In the genomic region with DNA sequence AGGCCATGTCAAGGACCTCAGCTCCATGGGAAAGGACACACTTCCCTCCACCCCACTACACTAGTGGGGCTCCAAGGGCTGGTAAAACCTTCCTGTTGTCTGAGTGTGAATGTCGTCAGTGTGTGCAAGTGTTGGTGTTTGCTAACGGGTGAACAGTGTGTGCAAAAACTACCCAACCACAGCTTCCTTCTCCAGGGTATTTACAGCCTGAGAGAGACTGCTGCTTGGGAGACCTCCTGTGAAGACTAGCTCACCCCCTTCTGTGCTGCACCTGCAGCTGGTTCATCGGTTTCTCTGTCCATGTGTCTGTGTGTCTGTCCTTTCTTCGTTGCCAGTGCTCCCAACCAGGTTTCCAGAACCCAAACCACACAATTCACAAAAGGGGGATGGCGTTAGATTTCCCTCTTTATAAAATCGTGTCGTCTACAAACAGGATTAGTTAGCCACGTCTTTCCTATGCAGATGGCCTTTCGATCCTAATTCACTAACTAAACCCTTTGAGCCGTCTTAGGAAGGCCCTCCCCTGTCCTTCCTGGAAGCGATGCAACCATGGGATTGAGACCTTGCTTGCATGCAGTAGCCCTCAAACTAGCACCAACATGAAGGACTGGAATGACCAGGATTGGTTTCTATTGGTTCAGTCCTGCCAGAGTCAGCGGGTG, we compare ENCODE assay signal across 31 mouse cellular contexts.
DNase-seq lines count a peak whose midpoint lies in the region; ATAC-seq lines count a peak whose summit lies in the region.
"Had no signal": no experiment of that assay in that cellular context is flagged by ENCODE, and none has a peak within 500 bp of the region (broad histone marks: within the 10 kb centered on the region; RNA-seq: fewer than 3 reads in every experiment).

No protein-coding gene starts in this region.

- no peaks in the 10 kb centered on the region for H3K36me3 ChIP-seq in neural tube, embryonic 15.5 days
- H3K36me3 ChIP-seq: embryonic facial prominence, embryonic 15.5 days; forebrain, embryonic 12.5 days; heart, embryonic 13.5 days; neural tube, embryonic 12.5 days had no signal

- 0 out of 2 replicates have a peak, but pooled peaks have one; percentile 47 for ATAC-seq in common myeloid progenitor, adult 5-6 weeks (replicated peaks; ENCODE audit: low read depth, poor library complexity, severe bottlenecking)
- ATAC-seq in megakaryocyte progenitor cell, adult 5-6 weeks (replicated peaks; ENCODE audit: poor library complexity): peak; percentile 81
- ATAC-seq in neural tube, embryonic 15.5 days (ENCODE audit: low FRiP score): no peak
- ATAC-seq: hindbrain, embryonic 16.5 days had no signal

- H3K27ac ChIP-seq in neural tube, embryonic 15.5 days (replicated peaks): no peak overlapping the region
- H3K27ac ChIP-seq: embryonic facial prominence, embryonic 15.5 days; forebrain, embryonic 12.5 days; heart, adult 2 months; heart, embryonic 13.5 days; kidney, postnatal 0 days; liver, embryonic 14.5 days; macrophage; neural tube, embryonic 12.5 days had no signal

- no peaks in the 10 kb centered on the region for H3K9me3 ChIP-seq in neural tube, embryonic 15.5 days (replicated peaks)
- H3K9me3 ChIP-seq: embryonic facial prominence, embryonic 15.5 days; forebrain, embryonic 12.5 days; heart, embryonic 13.5 days; neural tube, embryonic 12.5 days had no signal

- 0 out of 2 replicates have a peak, but pooled peaks cover 3% of the 10 kb centered on the region for H3K4me1 ChIP-seq in neural tube, embryonic 15.5 days

- 63% methylated on average over 12 of the region's 12 CpGs for WGBS in neural tube, embryonic 15.5 days

- H3K4me2 ChIP-seq in neural tube, embryonic 15.5 days: no peak overlapping the region
- H3K4me2 ChIP-seq: embryonic facial prominence, embryonic 15.5 days; forebrain, embryonic 12.5 days; heart, embryonic 13.5 days; midbrain, embryonic 11.5 days had no signal

- DNase-seq in retina, postnatal 1 day: peak; percentile 50
- no peak for DNase-seq in retina, embryonic 14.5 days (ENCODE audit: low spot score)
- peak; percentile 68 for DNase-seq in ES-CJ7 (ENCODE audit: low read depth, low spot score)
- DNase-seq in layer of hippocampus, postnatal 10 days (ENCODE audit: low spot score in 2 of 2): no peak
- DNase-seq in adrenal gland, adult (ENCODE audit: inconsistent age in 2 of 2, low spot score in 1 of 2): no peak
- DNase-seq: adrenal gland, postnatal 14 days; cerebellum, adult 11-12 months; cerebellum, postnatal 10 days; gastrocnemius, postnatal 14 days; heart, adult 2 months; heart, postnatal 14 days; kidney, adult 18-20 months; kidney, postnatal 4 days; liver; lung, adult 2 months; lung, postnatal 10 days; right cerebral cortex, adult 18-20 months; spleen, adult 18-20 months had no signal

- H3K27me3 ChIP-seq in neural tube, embryonic 15.5 days (replicated peaks): no peaks in the 10 kb centered on the region
- H3K27me3 ChIP-seq: embryonic facial prominence, embryonic 15.5 days; forebrain, embryonic 12.5 days; heart, embryonic 13.5 days; neural tube, embryonic 12.5 days had no signal

- H3K9ac ChIP-seq in neural tube, embryonic 15.5 days (replicated peaks): no peak overlapping the region
- H3K9ac ChIP-seq: embryonic facial prominence, embryonic 15.5 days; forebrain, embryonic 12.5 days; heart, embryonic 13.5 days; liver, embryonic 14.5 days; neural tube, embryonic 12.5 days had no signal

- no peak overlapping the region for H3K4me3 ChIP-seq in neural tube, embryonic 15.5 days (replicated peaks)
- H3K4me3 ChIP-seq: embryonic facial prominence, embryonic 15.5 days; forebrain, embryonic 12.5 days; heart, adult 2 months; heart, embryonic 13.5 days; myocyte; neural tube, embryonic 12.5 days had no signal

Comparison
In these comparisons a context has a peak if more than half of its experiments do, and no peak if none do; other contexts are left out.
1. DNase-seq: peak in retina, postnatal 1 day (single experiment) and ES-CJ7 (single experiment); none in retina, embryonic 14.5 days (single experiment), layer of hippocampus, postnatal 10 days (0 of 2) and adrenal gland, adult (0 of 2).